Mouse (Mus musculus) bone marrow, adult 2 months (tissue): ENCODE results near the gene 1500011B03Rik.
"Not testable (repeated sequence)": the region's sequence is repeated elsewhere in the genome, so short reads cannot be mapped to it uniquely, and the experiment has no call there.

Experiments used
- CTCF ChIP-seq: fragments of 200-500 bp; IDR thresholded peaks from 2 replicates; pipeline ENCODE4 v1.5.1; 2011; ENCODE audit warnings: low read length, control low read depth; ENCODE audit not compliant: control insufficient read depth, insufficient read depth
- POLR2A ChIP-seq: fragments of 200-500 bp; IDR thresholded peaks from 2 replicates; pipeline ENCODE4 v1.6.1; 2011; ENCODE audit warnings: low read depth, mild to moderate bottlenecking, control low read depth, low read length, borderline replicate concordance; ENCODE audit not compliant: control insufficient read depth

GRCm38 (mm10) chr5:114844371-114844770, 21.1 kb upstream of the 1500011B03Rik start:
- not testable (repeated sequence) for TF ChIP-seq POLR2A, CTCF
